Mouse (Mus musculus) gastrocnemius, postnatal 36 days (tissue): ENCODE measurements around the gene Dnah10. TPM values are rescaled to one million over a fixed set of nuclear protein-coding genes. Genes with fewer than 3 reads are reported as not detected.

Source experiments
- DNase-seq, 2 experiments: peaks; one replicate each; pipeline ENCODE4 v3.0.0; 2022
- intact Hi-C: fragments of 180-260 bp; cut with DNase I; formaldehyde crosslinking; loops from one replicate; pipeline ENCODE4 v1.15.1; 2025
- total RNA-seq, 2 experiments: library from RNA; stranded (reverse); gene quantifications; 2 replicates each; pipeline ENCODE4 v1.2.3; 2021

Gene Dnah10
- total RNA-seq, 2 experiments from 2014 or later, result 0.02 TPM; not detected in 1

DNA sequence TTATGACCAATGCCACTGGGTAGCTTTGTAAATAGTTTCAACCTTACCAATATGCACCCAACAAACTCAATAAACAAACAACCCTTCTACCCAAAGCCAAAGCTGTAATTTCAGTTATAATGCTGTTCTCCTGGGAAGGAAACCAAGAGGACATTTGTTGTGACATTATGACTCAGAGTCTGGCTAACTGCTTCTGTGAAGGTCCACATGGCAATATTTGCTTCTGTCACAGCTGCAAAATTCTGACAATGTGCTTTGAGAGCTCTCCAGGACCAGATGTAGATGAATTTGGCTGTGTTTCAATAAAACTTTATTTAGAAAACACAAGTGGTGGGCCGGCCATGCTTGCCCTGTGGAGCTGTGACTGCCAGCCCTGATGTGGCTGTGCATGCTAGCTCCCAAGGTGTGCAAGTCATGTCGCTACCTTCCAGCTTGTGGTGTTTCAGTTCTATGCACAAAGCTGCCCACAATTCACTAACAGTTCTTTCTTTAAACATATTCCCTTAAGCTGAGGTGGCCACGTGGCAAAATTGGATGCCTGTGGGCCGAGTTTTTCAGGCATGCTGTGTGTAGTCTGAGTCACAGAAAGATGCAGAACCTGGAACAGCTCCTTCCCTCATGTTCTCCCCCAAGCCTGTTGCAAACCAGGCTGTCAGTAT lies 85.0 kb downstream of the Dnah10 start:
- DNase-seq, result peak in 1 of 2 experiments; percentile 29
- intact Hi-C loops, result no loop called here

DNA sequence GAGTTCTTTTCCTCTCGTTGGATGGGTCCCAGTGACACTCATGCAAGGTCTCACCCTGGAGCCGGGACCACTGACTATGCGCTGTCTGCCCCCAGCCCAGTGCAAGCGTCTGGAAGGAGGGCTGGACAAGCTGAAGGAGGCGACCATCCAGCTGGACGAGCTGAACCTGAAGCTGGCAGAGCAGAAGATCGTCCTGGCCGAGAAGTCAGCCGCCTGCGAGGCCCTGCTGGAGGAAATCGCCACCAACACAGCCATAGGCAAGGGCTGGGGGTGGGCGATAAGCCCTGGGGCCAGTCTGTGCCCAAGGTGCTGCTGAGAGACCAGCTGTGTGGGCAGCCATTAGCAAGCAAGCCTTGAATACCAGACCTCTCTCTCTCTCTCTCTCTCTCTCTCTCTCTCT lies 87.6 kb downstream of the Dnah10 start:
- no peak for DNase-seq
- intact Hi-C loops, result no loop called here

GRCm38 (mm10) chr5:124814797-124815196 lies 89.9 kb downstream of the Dnah10 start:
- no peak for DNase-seq
- intact Hi-C loops, result no loop called here

DNA sequence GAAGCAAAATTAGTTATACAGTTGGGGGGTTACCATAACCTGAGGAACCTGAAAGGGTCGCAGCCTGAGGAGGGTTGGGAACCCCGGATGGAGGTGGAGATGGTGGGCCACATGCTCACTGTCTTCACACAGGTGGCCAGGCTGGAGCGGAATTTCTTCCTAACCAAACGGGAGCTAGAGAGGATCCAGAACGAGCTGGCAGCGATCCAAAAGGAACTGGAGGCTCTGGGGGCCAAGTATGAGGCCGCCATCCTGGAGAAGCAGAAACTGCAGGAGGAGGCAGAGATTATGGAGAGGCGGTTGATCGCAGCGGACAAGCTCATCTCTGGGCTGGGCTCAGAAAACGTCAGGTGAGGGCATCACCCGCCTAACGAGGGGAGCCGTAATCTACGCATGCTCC lies 92.2 kb downstream of the Dnah10 start:
- no peak for DNase-seq
- intact Hi-C loops, result no loop called here

DNA sequence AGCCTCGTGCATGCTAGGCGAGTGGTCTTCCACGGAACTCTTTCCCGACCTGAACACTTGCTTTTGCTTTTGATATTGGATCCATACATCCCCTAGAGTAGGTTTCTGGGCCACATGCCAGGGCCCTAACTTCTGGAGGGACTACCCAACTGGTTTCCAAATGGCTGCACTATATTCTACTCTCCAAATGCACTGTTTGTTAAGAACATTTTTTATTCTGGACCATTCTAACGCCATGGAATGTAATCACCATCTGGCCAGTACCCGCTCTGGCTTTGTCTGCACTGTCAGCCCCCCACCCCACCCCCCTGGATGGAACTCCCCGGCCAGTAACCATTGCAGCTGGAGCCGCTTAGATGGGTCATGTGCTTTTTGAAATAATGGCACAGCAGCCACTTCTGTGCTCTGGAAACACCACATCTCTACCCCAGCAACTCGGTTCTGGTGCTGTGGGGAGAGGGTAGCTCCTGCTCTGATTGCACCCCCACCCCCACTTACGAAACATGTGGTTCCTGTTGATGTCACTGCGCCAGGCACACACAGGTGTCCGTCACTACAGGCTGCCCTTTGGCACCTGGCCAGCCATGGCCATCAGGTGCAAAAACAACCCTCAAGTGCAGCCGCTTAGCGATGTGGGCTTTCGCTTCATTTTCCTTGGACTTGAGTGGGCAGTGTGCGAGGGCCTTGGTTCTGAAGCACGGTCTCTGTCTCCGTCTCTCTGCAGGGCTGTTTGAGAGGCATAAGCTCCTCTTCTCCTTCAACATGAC lies 97.4 kb downstream of the Dnah10 start:
- intact Hi-C loops, result no loop called here
- DNase-seq, result no peak

- intact Hi-C loops, result no loop called here
- no peak for DNase-seq
Observed at GRCm38 (mm10) chr5:124830331-124830730, 105.4 kb downstream of the Dnah10 start.

DNA sequence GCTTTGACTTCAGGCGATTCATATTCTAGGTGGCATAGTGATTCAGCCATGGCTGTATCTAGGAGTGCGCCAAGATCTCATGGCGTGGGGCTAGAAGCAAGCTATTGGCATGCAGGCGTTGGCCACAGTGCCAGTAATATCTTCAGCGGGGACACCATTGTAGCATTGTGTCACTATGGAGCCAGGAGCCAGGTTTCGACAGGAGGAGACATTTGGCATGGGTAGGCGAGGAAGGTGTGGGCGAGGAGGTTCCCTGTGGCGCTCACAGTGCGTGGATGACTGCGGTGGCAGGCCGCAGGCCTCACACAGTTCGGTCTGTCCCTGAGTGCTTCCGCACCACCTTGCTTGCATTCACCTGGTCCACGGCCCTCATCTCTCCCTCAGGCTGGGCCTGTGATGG lies 110.3 kb downstream of the Dnah10 start:
- intact Hi-C loops, result no loop called here

DNA sequence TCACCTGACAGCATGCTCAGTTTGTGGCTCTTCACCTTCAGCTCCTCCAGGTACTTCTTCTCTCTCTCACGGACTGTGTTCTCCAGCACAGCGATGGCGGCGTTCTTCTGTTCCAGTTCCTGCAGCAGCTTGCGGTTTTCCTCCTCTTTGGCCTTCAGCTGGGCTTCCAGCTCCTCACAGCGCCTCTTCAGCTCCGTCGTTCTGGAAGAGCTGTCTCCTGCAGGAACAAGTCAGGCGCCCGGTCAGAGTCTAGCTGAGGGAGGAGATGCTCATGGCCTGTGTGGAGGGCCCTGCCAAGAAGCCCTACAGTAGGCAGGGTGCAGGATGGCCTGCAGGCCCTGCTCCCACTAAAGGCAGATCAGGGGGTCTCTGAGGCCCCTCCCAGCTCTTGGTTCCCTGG lies 111.2 kb downstream of the Dnah10 start:
- intact Hi-C loops, result no loop called here
- DNase-seq, result no peak

More for the DNA sequence above, 110.3 kb downstream of the Dnah10 start:
- DNase-seq, result no peak

- intact Hi-C loops, result no loop called here
- DNase-seq, result no peak
Observed at GRCm38 (mm10) chr5:124836621-124837020, 111.7 kb downstream of the Dnah10 start.

- no peak for DNase-seq
- intact Hi-C loops, result no loop called here
Observed at GRCm38 (mm10) chr5:124840202-124840601, 115.3 kb downstream of the Dnah10 start.

- no peak for DNase-seq
- intact Hi-C loops, result no loop called here
Observed at GRCm38 (mm10) chr5:124840669-124841068, 115.8 kb downstream of the Dnah10 start.

DNA sequence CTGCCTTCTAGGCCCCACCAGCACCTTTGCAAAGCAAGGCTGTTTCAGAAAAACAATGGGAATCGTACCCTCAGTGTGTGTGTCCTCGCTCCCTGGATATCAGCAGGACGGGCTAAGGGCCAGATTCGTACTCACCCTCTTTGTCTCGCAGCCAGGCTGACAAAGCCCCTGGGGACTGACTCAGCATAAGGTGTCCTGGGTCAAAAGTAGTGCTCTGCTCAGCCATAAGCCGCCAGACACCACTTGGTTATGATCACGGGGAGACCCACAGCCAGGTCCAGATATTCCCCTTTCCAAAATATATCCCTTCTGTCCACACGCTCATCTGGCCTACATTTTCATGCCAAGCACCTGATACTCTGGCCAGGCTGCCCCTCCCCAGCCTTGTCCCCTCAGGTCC lies 118.5 kb downstream of the Dnah10 start:
- intact Hi-C loops, result no loop called here
- DNase-seq, result peak in 1 of 2 experiments; percentile 33

- DNase-seq, result no peak
Observed at GRCm38 (mm10) chr5:124844929-124845328, 120.0 kb downstream of the Dnah10 start.

DNA sequence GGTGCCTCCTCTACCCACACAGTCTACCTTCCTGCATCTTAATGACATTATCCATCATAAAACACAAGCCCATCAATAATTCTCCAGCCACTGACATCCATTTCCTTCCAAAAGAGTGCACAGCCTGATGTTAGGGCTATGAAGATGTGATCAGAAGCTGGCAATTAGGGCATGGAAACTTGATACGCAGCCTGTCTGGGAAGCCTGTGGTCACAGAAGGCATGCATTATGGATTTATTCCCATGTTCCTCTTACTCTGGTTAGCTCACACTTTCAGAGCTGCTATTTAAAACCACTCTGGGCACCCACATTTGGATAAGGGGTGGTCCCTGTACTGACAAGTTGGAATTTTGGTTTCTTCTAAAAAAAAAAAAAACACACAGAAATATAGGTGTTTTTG lies 122.1 kb downstream of the Dnah10 start:
- DNase-seq, result no peak
- intact Hi-C loops, result no loop called here

More at GRCm38 (mm10) chr5:124844929-124845328, 120.0 kb downstream of the Dnah10 start:
- intact Hi-C loops, result no loop called here

GRCm38 (mm10) chr5:124848994-124849393 lies 124.1 kb downstream of the Dnah10 start:
- no peak for DNase-seq
- intact Hi-C loops, result no loop called here

- no peak for DNase-seq
- intact Hi-C loops, result no loop called here
Observed at GRCm38 (mm10) chr5:124851572-124851971, 126.7 kb downstream of the Dnah10 start.

- intact Hi-C loops, result no loop called here
- DNase-seq, result no peak
Observed at GRCm38 (mm10) chr5:124852294-124852693, 127.4 kb downstream of the Dnah10 start.

DNA sequence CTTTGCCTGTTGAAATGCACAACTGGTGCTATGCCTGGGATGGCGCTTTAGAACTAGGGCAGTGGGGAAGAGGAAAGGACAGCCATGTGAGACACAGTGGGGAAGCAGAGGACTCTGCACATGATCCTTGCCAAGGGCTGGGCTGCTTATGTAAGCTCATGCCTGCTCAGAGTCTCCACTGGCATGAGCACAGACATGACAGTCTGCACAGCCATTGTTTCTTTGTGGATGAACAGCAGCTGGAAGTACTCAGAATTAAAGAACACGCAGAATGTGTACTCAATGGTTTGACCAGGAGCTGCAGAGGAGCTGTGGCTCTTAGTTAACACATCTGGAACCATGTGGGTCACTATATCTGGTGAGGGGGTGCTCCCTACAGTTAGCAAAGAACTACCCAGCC lies 128.2 kb downstream of the Dnah10 start:
- intact Hi-C loops, result no loop called here
- DNase-seq, result no peak

- no peak for DNase-seq
- intact Hi-C loops, result no loop called here
Observed at GRCm38 (mm10) chr5:124854202-124854601, 129.3 kb downstream of the Dnah10 start.

DNA sequence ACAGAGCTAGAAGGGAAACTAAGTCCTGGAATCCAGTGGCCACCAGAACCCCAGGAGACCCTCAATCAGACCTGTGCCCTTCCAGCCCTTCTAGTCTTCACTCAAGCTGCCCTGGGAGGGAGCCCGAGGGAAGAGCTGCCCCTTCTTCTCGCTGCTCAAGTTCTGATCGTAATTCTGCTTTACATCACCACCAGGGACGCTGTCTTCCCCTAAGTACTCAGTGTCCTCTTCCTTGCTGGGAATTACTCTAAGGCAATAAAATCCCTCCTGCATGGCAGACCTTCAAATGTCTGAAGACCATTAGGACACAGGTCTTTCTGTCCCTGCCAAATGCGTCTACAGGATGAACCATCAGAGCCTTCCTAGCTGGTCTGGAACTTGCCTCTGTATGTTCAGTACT lies 135.1 kb downstream of the Dnah10 start:
- no peak for DNase-seq
- intact Hi-C loops, result no loop called here

- intact Hi-C loops, result no loop called here
- DNase-seq, result no peak
Observed at GRCm38 (mm10) chr5:124861463-124861862, 136.6 kb downstream of the Dnah10 start.
